Mouse (Mus musculus) CD4-positive, CD25-positive, alpha-beta regulatory T cell, adult 2 months (primary cell): ENCODE data around the gene Cep164.
"Not testable (repeated sequence)": the region's sequence is repeated elsewhere in the genome, so short reads cannot be mapped to it uniquely, and the experiment has no call there.

Experiments used
- DNase-seq: peaks from one replicate; pipeline ENCODE4 v3.0.0-alpha.2; 2012; ENCODE audit warnings: low read depth, low spot score

The Cep164 gene

GRCm38 (mm10) chr9:45828291-45828963 lies at the start of gene Cep164:
Gene Cep164 (minus strand): TSS chr9:45828691.
- peak; percentile 88 for DNase-seq

DNA sequence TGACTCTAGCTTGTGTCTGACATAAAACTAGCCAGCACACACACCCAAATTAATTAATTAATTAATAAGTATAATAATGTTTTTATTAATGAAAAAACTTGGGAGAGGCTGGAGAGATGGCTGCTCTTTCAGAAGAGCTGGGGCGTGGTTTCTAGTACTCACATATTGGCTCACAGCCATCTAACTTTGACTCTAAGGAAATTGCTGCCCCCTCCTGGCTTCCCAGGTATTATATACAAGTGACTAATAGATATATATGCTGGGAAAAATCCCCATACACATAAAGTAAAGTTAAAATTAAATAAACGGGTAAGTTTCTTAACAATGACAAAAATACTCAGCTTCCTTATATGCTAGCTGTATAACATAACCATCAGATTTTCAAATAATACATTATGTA lies 49.4 kb upstream of the Cep164 start:
- no peak for DNase-seq

DNA sequence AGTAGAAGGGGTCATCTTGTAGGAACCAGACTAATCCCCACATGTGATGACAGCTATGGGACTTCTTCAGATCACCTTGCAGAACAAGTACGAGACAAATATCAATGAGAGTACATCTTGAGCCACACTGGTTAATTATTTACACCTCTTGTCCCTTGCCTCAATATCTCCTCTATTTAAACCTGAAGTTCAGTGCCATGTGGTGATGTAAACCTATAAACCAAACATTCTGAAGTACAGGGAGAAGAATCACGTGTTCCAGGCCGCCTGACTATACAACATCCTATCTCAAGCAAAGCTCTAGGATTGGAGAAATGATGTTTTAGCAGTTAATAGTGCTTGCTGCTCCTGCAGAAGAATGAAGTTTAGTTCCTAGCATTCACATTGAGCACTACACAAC lies 41.8 kb upstream of the Cep164 start:
- DNase-seq, result no peak

DNA sequence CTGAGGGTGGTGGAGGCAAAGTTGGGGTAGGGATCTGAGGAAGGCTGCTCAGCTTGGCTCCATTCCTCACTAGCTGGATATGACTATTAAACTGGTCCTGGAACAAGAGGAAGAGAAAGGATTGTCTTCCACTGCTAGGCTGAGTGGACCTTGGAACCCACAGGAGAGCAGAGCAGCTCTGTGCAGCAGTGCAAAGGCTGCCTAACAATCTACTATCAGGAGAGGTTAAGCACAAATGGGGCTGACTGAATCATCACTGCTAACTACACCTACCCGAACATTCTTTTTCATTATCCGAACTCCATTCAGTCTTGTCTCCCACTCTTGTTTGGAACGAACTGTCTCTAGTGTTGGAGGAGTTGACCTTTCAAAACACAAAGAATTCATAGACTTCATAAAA lies 40.7 kb upstream of the Cep164 start:
- DNase-seq, result no peak

DNA sequence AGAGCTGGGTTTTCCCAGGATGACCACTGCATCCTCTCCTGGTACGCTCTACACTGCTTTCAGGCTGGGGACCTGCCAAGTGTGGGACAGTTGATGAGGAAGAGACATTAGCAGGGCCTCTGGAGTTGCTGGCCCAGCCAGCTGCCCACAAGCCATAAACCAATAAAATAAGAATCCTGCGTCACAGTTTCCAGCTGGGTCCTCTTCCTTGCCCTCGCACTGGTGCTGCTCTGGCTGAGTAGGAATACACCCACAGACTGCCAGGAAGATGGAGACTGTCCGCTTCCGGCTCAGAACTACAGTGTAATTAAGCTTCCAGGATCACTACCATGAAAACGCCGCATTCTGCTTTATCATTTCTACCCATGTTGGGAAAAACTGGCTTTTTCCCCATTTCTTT lies 33.3 kb upstream of the Cep164 start:
- no peak for DNase-seq

- DNase-seq, result no peak
Measured at GRCm38 (mm10) chr9:45859364-45859763, 30.9 kb upstream of the Cep164 start.

DNA sequence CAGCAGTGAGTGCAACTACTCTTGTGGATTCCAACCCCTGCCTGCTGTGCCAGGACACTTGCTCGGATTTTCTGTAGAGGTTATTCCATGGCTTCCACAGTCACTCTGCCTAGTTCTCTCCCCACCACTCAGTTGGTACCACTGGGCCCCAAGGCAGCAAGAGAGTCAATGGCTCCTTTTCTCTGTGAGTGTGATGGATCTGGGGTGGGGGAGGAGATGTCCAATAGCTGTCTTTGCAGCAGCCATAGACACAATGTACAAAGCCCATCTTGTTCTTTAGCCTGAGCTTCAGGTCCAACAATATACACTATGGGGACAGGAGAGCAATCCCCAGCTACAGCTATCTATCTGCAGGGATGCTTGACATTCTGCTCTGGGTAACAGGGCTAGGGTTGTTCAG lies 25.6 kb upstream of the Cep164 start:
- DNase-seq, result no peak

DNA sequence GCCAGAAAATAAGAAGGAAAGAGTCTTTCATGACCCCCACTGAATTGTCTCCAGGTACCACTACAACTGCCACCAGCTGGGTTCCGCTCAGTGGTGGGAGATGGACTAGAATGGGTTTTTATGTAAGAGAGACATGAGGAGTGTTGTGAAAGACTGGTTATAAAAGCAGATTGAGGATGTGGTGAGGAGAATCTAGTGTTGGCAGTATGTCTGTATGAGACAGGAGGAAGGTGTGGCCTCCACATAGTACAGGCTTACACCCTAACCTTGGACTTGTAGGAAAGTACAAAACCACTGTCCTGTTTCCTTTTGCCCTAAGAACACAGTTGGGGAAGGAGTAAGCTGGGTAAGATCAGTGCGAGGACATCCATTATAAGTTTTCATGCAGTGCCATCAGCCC lies 25.2 kb upstream of the Cep164 start:
- no peak for DNase-seq

- no peak for DNase-seq
Measured at GRCm38 (mm10) chr9:45851776-45852175, 23.3 kb upstream of the Cep164 start.

DNA sequence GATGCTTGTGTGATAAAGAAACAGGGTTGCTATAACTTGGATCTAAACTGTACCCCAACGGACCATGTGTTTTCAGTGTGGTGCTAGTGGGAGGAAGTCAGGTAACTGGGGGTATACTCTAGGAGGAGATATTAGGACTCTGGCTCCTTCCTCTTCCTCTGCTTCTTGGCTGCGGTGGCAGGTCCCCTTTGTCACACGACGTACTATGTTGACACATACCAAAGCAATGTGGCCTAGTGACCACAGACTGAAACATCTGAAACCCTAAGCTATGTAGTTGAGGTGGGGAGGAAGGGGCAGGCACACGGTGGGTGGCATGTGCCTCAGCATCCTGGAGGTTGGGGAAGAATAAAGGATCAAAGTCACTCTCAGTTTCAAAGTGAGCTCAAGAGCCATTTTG lies 22.8 kb upstream of the Cep164 start:
- no peak for DNase-seq

GRCm38 (mm10) chr9:45850528-45851155 lies 22.2 kb upstream of the Cep164 start:
- DNase-seq, result no peak

DNA sequence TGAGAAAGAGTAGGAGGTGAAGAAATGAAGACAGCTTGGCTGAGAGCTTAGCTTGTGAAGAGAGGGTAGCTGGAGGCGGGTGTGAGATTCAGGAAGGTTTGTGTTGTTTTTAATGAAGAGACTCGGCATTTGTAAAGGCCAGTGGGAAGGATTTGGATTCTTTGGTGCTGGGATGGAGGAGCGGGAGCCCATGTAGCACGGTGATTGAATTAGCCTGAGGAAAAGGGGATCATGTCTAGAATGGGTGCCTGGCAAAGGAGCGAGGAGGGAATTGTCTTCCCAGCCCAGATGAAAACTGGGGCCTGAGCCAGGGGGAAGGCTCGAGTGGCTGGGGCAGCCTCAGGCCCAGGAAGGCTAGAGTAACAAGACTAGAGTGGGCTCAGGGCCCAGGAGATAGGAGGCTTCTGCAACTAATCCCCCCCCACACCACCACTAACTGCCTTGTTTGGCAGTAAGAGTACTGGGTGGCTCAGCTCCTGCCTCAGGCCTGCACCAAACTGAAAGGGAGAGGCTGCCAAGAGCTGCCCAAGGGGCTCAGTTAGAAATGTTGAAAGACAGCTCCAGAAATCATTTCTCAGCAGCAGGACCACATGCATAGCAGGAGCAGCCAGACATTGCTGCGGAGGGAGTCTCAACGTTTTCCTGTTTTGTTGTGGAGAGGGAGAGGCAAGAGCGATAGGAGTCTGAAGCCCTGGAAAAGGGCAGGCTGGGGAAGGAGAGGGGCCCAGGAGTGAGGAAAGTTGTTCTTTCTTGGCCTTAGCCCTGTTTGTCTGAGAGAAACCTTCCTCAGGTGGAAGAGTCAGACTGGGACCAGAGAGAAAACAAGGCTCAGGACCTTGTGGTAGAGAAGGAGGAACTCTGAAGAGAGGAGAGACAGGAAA lies 21.3 kb upstream of the Cep164 start:
- DNase-seq, result no peak

- no peak for DNase-seq
Measured at GRCm38 (mm10) chr9:45846891-45847460, 18.5 kb upstream of the Cep164 start.

DNA sequence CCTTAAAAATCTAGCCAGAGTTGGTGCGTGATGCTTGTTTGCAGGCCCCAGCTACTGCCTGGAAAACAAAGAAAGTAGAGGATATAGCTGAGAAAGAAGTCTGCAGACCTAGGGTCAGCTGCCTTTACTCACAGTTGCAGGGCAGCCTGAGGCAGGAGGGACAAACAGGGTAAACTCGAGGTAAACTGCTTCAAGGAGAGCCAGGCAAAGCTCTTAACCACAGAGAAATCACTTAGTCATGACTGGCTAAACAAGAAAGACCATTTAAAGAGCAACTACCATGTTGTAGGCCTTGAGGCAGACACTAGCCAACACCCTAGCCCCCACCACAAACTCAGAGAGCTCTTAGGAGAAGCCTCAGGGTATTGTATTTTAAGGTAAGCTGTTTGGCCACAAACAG lies 17.7 kb upstream of the Cep164 start:
- DNase-seq, result not testable (repeated sequence)

DNA sequence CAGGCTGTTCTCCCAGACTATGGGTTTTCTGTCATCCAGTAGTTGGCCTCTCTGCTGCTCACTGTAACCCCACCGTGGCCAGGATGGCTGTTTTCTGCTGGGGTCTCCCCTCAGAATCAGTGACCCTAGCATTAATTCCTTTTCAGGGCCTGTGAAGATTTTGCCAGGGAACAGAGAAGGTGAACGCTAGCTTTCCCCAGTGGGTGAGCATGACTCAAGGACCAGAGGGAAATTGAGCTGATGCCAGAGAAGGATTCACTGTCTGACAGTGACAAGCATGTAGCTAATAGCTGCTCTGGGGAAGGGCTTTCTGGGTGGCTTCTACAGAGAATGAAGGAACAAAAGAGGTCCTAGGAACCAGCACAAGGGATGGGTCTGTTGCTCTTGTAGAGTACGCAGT lies 17.1 kb upstream of the Cep164 start:
- no peak for DNase-seq

DNA sequence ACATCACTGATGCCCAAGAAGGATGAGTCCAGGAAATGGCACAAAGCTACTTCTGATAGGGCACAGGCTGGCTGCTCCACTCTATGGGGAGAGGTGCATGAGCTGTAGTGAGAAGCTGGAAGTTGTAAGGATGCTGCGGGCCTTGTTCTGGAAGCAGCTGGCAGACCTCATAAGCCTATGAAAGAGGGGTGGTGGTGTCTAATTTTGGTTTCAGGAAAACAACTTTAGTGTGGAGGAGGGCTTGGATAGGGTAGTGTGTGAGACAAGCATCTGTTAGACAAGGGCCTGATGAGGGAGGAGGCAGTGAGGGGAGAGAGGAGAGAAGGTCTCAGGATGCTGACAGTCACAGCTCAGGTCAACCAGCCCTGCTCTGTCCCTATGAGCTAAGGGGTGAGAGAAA lies 15.3 kb upstream of the Cep164 start:
- no peak for DNase-seq

- DNase-seq, result no peak
Measured at GRCm38 (mm10) chr9:45843007-45843406, 14.5 kb upstream of the Cep164 start.

DNA sequence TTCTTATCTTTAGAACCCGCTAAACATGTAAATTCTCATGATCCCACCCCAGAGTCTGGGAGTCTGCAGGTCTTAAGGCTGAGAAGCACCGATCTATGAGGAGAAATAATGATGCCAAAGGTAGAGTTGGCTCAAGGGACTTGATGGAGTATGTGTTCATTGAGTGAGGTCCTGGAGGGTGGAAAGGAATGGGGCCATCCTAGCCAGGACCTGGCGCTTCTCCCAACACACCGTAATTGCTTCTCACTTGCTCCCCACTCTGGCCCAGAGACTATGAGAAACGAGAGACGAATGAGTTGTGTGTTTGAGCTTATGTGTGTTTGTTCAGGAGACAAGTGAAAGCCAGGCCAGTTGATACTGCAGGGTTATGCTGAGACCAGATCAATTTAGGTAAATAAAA lies 13.0 kb upstream of the Cep164 start:
- no peak for DNase-seq

- no peak for DNase-seq
Measured at GRCm38 (mm10) chr9:45840331-45840730, 11.8 kb upstream of the Cep164 start.

DNA sequence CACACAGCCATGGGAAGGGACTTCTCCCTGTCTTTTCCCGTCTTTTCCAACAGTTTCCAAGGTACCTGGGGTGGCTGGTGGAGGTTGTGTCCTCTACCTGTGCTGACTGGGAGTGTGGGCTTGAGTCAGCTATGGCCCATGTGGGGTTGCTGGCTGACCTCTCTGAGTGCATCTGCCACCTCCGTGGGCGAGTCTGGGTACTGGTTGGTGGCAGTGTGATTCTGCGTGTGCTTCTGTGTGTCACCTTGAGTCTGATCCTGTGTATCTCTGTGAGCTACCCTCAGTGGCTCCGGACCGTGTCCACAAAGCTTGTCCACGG lies 11.4 kb upstream of the Cep164 start:
- DNase-seq, result no peak

GRCm38 (mm10) chr9:45839139-45839981 lies 10.9 kb upstream of the Cep164 start:
- no peak for DNase-seq
